Mouse (Mus musculus) right cerebral cortex, postnatal 14 days (tissue): ENCODE results near the gene Fam166b.

Source experiments
- DNase-seq: peaks from one replicate; pipeline ENCODE4 v3.0.0; 2022

Gene Fam166b

DNA sequence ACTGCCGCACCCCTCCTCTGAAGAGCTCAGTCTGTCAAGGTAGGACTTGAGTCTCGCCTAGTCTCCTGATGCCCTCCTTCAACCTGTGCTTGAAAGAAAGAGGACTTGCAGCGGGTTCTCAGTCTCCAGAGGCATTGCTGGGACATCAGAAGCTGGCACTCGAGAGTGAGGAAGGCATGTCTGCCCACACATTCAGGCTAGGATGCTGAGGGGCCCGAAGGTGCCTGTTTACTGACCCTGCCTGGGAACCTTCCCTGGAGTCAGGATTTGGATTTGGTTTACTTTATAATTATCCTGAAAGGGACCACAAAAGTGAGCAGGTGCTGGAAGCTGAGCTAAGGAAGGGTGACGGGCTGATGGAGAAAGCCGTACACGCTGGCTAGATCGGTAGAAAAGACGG lies 27.4 kb downstream of the Fam166b start:
- no peak for DNase-seq

DNA sequence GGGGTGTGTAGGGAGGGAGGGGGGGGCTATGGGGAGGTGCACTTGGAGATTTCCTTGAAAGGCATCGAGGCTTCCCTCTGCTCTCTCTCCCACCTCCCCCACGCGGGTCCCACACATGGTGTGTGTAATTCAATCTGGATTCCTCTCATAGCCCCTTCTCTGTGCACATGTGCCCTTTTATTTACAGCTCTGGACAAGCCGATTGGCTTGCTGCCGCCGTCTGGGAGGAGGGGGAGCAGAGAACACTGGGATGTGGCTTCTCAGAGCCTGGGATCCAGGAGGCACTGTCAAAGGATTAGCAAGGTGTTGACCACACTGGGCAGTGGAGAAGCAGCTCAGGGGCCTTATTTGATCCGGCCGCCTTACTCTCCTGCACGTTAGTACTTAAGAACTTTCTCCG lies 28.0 kb downstream of the Fam166b start:
- no peak for DNase-seq

DNA sequence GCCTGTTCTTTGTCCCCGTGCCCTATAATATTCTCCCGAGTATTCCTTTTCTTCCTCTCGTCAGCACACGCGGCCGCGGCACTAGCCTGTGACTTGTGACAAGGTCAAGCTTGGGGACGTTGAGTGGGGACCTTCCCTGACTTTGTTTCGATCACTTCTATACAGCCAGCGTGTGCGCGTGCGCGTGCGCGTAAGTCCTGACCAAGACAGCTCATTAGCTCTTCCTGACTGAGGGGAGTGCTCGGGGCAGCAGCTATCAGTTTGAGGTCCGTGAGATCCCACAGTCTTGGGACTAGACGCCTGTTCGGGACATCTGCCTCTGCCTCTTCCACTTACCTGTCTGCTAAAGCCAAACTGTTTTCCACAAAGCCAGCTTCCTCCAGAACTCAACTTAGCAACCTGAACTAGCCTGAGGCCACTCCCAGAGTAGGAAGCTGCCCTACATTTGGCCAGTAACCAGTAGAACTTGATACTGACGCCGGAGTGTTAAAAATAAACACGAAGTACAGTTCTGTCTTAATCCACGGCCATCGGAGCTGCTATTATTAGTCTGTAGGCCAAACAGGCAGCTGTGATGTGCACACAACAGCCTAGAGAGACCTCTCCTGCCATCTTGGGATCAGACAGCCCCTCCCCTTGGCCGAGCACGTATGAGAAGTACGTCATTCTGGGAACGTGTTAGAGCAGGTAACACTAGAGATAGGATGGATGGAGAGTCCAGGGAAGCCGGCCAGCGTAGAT lies 29.4 kb downstream of the Fam166b start:
- no peak for DNase-seq

DNA sequence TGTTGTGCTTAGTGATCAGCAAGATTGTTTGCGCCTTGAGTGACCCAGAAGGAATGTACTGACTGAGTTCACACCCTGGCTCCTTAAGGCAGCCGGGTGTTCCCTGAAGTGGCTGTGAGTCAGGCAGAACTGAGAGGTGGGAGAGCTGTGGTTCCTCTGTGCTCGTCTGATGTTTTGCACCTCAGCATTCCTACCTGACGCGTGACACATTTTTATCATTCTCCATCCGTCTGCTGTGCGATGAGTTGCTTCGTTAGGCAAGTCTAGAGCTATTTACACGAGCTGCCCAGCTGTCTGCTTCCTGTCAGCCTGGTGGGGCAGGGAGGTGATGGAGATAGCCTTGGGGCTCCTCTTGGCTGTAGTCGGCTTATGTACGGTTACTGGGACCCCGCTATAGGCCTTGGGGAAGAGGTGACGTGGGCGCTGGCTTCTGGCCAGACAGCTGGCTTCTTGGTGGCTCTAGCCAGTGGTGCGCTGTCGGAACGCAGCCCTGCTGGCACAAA lies 30.1 kb downstream of the Fam166b start:
- DNase-seq, result peak; percentile 66

DNA sequence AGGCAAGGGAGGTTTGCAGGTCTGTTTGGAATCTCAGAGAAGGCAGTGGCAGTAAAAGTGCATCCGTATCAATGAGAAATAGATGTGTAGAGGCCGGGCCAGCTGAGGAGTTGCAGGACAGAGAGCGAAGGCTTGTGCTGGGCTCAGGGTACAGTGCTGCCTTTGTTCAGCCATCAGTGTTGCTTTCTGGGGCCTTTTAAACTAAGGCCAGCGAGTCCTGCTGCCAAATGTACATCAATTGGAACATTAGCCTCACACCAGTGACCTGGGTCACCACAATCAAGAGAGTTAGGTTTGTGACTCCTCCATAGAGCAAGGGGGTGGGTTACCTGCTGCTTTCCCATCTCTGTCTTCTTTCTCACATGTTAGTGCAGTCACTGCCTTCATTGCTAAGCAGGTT lies 30.9 kb downstream of the Fam166b start:
- no peak for DNase-seq

DNA sequence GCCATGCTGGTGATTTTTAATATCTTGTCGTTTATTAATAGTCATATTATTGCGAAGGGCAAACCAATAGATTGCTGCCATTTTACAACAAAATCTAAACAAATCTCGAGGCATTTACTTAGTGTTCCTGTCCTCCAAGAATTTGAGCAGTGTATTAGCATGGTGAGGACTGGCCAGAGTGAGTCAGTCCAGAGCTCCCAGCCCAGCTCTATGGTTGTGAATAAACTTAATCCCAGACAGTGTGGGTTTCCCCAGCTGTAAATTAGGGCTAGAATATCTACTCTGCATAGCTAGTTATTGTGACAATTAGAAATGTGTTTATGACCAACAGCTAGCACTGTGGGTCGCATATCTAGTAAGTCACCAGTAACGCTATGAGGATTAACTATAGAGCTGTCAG lies 32.6 kb downstream of the Fam166b start:
- DNase-seq, result no peak

DNA sequence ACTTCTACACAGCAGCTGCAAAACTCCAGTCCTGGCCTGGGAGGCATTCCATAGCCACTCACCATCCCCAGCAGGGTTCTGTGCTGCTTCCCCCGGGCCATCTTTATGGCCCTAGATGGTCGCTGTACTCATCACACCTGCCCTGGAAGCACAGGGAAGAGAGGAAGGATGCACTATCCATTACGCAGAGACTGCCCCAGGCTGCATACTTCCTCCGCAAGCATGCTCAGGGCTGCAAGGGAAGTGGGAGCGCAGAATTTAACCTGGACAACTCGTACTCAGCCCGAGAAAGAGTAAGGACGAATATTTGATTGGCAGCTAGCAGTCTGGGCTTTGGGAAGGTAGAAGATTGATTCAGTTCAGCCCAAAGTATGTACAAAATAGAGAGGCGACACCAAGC lies 33.1 kb downstream of the Fam166b start:
- no peak for DNase-seq

DNA sequence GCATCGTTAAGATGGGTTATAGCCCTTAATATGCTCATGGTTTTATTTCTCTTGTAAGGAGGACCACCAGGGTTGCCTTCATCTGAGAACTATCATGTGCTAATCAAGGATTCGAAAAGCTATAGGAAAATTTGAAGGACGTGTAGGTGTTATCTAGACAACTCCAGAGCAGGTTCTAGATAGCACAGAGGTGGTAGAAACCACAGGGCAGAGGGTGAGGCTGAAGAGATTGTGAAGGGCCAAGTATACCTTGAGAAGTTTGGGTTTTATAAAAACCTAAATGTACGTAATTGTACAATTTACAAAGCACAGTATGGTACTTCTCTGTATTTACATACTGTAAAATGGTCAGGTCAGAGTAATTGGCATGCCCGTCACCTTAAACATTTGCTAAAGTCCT lies 33.8 kb downstream of the Fam166b start:
- DNase-seq, result no peak

DNA sequence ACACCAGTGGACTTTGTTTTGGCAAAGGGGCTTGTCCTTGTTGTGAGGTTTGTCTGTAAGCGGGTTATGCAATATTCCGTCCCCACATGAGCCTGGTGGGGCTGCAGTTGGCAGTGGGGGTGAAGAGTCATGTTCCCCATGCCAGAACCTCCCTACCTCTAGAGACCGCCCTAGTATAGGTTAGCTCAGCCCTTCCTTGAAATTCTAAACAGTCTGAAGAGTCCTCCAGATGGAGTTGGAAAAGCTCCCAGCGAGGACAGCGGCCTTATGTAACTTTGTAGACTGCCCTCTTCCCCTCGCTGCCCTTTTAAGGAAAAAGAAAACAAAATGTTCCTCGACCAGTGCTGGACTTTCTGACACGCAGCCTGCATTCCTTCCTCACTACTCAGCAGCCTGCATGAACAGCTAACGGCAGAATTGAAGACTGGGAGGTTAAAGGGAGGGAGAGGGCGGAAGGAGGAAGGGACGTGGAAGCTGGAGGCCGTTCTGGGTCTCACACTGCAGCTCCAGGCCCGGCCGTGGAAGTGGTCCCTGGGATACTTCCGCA lies 34.5 kb downstream of the Fam166b start:
- DNase-seq, result no peak

DNA sequence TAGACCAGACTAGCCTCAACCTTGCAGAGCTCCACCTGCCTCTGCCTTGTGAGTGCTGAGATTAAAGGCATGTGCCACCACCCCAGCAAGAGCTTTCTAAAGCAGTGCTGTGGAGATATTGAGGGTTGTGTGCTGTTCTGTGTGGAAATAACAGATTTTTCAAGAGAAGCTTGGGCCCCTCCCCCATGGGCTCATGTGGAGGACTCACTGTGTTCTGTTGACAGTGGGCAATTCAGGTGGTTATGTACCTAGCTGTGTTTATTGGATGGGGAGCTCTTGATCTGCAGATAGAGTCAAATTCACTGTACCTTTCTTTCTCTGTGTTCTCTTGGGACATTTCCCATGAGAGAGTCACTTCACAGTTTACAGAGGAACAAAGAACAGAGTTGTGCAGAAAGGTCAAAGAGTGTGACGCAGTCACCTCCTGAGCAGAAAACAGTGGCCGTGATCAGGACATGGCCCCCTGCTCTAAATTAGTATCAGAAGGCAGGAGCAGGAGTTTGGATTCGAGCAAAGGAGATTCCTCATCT lies 37.3 kb downstream of the Fam166b start:
- no peak for DNase-seq

DNA sequence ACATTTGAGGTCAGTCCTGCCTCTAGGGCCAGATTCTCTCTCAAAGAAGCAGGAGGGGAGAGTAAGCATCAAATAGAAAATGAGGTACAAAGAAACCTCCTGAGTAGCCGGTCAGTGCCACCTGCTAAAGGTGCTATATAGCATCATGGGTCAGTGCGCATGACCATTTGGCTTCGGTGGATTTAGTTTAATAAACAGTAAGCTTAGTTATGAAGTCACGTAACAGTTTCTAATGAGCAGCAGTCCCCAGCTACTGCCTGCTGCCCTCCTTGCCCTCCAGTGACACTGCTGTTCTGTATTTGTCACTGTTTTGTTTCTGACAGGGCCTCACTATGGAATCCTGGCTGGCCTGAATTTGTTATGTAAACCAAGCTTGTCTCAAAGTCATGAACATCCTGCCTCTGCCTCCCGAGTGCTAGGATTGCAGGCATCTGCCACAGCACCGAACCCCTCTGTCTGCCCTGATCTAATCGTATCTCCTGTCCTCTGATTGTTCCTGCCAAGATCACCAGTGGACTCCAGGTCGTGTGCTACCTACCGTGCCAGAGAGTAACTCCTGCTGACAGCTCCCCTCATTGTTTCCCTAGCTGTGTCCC lies 39.0 kb downstream of the Fam166b start:
- no peak for DNase-seq

DNA sequence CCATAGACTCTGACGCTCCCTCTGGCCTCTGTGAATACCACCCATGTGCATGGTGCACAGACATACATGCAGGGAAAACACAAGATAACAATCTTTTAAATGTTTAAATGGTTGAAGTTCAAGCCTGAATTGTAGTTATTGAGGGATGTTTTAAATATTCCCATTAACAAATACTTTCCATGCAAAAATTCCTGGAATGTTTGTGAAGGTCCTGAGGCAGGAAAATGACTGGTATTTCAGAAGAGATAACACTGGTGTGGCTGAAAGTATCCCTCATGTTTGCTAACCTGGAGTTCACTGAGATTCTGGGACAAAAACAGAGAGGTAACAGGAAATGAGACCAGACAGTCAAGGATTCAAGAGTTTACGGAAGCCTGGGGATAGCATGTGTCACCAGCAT lies 39.5 kb downstream of the Fam166b start:
- no peak for DNase-seq

DNA sequence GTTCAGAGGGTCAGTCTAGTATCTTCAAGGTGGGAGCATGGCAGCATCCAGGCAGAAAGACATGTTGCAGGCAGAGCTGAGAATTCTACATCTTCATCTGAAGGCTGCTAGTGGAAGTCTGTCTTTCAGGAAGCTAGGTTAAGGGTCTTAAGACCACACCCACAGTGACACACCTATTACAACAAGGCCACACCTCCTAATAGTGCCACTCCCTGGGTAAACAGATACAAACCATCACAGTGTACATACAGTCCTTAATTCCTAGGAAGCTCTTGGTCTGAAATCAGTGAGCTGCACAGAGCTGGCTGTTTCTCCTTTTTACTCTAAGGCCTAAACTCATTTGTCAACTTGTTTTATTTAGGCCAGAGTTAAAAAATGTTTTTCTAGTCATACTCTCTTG lies 42.0 kb downstream of the Fam166b start:
- DNase-seq, result no peak

DNA sequence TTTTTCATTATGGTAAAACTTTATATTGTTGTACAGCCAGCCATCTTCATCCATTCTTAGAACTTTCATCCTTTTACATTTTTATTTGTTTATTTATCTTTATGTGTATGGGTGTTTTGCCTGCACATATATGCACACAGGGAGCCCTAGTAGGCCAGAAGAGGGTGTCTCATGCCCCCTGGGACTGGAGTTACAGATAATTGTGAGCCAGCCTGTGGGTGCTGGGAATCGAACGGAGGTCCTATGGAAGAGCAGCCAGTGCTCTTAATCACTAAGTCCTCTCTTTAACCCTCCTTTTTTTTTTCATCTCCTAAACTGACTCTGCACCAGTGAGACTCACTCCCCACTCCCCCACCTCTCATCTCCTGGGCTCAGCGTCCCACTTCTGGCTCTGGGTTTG lies 44.4 kb downstream of the Fam166b start:
- no peak for DNase-seq

DNA sequence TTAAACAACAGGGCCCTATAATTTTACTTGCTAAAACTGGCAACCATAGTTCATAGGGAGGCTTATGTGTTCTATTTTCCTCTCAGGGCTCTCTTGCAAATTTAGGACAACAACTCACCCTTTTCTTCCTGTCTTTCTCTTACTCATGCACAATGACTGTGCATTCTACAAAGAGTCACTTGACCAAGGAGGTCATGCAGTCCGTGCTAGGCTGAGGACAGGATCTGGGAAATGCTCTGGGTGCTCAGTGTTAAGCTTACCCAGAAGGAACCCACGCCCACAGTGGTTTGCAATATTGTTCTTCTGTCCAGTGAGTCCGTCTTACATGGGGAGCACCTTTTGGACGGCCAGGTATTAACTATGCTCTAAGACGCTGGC lies 44.9 kb downstream of the Fam166b start:
- no peak for DNase-seq

DNA sequence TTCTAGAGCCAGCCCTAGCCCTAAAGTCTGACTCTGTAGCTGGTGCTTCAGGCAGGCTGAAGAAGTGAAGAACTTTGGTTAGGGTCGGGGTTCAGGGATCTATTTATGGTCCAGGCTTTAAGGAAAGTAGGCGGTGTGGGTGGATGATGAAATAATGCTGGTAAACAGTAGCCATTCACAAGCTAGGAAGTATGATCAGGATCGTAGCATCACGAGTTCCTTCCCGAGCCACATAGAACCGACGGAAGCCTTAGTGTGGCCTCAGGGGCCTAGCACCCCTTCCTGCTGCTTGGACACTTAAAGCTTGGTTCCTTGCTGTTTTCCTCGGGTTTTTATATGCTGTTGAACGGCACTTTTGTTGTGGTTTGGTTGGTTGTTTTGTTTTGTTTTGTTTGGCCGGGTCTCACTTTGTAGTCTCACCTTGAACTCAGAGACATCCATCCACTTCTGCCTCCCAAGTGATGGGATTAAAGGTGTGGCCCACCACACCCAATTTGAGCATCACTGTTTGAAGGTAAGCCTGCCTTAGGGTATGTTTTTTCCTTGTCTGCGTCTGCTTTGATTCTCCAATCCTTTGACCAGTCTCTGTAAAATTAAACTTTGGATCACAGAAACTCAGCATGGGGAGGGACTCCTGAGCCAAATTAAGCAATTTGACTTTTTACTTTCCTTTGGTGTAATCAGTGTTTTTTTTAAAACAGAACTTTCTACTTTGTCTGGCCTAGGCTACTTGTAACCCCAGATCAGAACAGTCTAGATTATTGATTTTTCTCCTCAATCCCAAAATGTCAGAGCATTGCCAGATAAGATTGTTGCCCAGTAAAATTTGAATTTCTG lies 45.5 kb downstream of the Fam166b start:
- no peak for DNase-seq

DNA sequence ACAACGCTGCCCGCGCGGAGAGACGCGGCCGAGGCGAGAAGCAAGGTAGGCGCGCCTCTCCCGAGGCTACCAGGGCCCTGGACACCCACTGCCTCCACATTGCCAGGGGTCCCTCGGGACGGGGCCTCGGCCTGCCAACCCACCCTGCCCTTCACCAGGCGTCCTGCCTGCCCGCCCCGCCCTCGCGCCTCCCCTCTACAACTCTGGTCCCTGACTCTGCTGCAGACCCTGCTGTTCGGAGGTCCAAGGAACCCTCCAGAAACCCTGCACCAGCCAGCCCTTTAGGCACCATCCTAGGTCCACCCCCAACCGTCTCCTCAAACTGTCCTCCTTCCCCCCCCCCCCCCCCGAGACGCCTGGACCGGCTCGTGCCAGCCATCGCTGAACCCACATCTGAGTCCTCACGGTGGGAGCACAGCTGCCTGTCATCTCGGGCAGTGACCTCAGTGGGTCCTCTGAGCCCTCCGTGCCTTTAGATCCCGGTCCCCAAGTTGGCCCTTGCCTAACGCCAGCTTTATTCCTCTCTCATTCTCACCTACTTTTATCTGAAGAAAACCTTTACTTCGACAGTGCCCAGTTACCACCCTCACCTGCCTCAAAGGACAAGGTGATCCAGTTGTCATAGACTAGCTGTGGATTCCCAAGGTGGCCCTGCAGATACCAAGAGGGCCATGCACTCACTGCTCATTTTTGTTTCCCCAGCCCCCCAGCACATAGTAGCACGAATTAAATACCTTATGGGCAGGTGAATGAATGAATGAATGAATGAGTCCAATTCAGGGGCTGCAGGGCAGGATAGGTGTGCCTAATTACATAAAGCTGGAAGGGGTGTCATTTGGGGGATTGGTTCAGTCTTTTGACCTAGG lies 46.5 kb downstream of the Fam166b start:
- DNase-seq, result no peak

DNA sequence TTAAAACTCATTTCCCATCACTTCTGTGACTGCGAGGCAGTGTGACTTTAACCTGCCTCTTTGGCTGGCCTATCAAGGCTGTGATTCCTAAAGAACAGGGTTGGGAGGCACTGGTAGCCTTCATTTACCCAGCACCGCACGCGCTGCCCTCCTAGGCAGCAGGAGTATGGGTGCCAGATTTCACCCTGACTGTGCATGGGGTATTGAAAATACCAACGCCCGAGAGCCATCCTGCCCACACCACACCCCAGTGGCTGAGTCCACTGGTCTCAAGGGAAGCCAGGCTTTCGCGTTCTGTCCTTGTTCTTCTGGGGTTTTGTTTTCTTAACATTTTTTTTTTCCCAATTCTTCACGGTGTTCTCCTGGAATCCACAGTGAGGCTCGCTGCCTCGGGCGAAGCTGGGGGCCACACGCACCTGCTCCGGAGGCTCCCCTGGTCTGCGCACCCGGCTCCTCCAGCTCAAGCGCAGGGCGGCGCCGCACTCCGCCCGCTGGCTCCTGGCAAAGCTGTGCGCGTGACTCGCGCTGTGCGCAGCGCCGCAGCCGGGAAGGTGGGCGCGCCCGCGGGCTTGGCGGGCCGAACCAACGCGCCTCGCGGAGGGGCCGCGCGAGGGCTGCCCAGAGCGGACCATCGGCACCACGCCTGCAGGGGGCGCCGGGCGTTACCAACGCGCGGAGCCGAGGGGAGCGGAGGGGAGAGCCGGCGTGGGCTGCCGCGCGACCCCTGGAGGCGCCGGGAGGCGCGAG lies 47.4 kb downstream of the Fam166b start, which contains the start of gene Rusc2:
Gene Rusc2, plus strand, starts transcription at position 572 of the 747 bp plus-strand sequence.
- DNase-seq, result peak; percentile 95

DNA sequence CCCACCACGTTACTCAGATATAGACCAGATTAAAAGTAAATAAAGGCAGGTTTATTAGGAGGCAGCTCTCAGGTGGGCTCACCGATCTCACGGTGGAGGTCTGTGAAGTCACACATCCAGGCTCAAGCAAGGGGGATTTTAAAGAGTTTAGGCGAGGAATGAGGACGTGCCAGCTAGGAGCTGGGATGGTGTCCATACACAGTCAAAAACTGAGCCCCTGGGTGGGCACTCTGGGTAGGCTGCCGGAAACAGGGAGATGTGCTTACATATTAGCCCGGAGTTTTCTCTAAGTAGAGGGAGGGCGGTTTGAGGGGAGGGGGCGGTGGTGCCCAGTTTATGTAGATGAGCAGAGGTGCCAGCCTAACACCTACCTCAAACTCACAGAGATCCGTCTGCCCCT lies 48.0 kb downstream of the Fam166b start:
- DNase-seq, result no peak

DNA sequence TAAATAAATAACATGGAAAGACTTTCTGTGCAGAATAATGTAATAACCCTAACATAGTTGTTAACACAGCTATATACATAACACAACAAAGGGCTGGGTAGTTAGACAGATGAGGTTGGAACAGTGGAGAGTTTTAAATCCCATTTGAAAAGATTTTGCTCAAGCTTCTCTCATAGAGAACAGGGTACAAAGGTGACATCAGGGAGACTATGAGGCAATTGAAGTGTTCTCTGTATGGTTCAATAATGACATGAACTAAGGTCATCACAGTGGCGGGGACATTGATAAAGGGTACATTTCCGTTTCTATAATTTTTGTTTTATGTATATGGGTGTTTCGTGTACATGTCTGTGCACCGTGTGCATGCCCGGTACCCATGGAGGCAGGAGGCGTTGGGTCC lies 49.3 kb downstream of the Fam166b start:
- no peak for DNase-seq
